Mouse (Mus musculus) bone marrow macrophage, adult 2 months (primary cell): ENCODE results near the gene Gm44511.

Experiments used
- CTCF ChIP-seq: IDR thresholded peaks from 2 replicates; pipeline ENCODE4 v1.5.1; 2012; ENCODE audit warnings: low read depth, mild to moderate bottlenecking, low read length, moderate library complexity
- POLR2A ChIP-seq: IDR thresholded peaks from 2 replicates; pipeline ENCODE4 v1.6.1; 2012; ENCODE audit warnings: mild to moderate bottlenecking, low read depth, low read length, borderline replicate concordance

GRCm38 (mm10) chr6:128737445-128737844, 88.7 kb downstream of the Gm44511 start:
- TF ChIP-seq CTCF (no peak), POLR2A (no peak)
